Mouse (Mus musculus) embryonic facial prominence, embryonic 13.5 days (tissue): ENCODE data around the gene Faim2. TPM values are rescaled to one million over a fixed set of nuclear protein-coding genes. Genes with fewer than 3 reads are reported as not detected.

Experiments
- ATAC-seq: fragments of 200-750 bp; cut with Nextera tagmentation; 2 replicates; pipeline ENCODE4 v1.8.0; 2017; ENCODE audit warnings: low read depth; ENCODE audit not compliant: insufficient number of reproducible peaks, insufficient read depth, low FRiP score, low TSS enrichment
- H3K27ac ChIP-seq: fragments of 300-500 bp; sonication (generic); 2 replicates; pipeline ENCODE4 v1.5.1; 2015; ENCODE audit warnings: moderate library complexity, mild to moderate bottlenecking, inconsistent platforms
- H3K27me3 ChIP-seq: fragments of 300-500 bp; sonication (generic); 2 replicates; pipeline ENCODE4 v1.6.1; 2015; ENCODE audit warnings: mild to moderate bottlenecking, inconsistent platforms
- H3K36me3 ChIP-seq: fragments of 300-500 bp; sonication (generic); 2 replicates; pipeline ENCODE4 v1.6.1; 2015; ENCODE audit warnings: mild to moderate bottlenecking, inconsistent platforms
- H3K4me1 ChIP-seq: fragments of 300-500 bp; sonication (generic); 2 replicates; pipeline ENCODE4 v1.6.1; 2015; ENCODE audit warnings: inconsistent platforms
- H3K4me2 ChIP-seq: fragments of 300-500 bp; sonication (generic); 2 replicates; pipeline ENCODE4 v1.6.1; 2015; ENCODE audit warnings: moderate library complexity, mild to moderate bottlenecking, inconsistent platforms
- H3K4me3 ChIP-seq: fragments of 300-500 bp; sonication (generic); 2 replicates; pipeline ENCODE4 v1.5.1; 2015; ENCODE audit warnings: mild to moderate bottlenecking, inconsistent platforms
- H3K9ac ChIP-seq: fragments of 300-500 bp; sonication (generic); 2 replicates; pipeline ENCODE4 v1.6.1; 2015; ENCODE audit warnings: mild to moderate bottlenecking, inconsistent platforms
- H3K9me3 ChIP-seq: fragments of 300-500 bp; sonication (generic); 2 replicates; pipeline ENCODE4 v1.6.1; 2016; ENCODE audit warnings: inconsistent platforms
- WGBS: fragments of 180-500 bp; shearing (Covaris S2); methylation state at CpG from one replicate; pipeline ENCODE4 v1.1.7; 2015; ENCODE audit warnings: mixed read lengths; 5-methylcytosine and 5-hydroxymethylcytosine counted together
- polyA plus RNA-seq: library from polyadenylated mRNA; unstranded; fragments of >200 nt; fragmentation: Nextera tagmentation; extraction: Ambion mirVana; gene quantifications from 2 replicates; pipeline ENCODE4 v1.2.1, GENCODE M21; 2015

Faim2 gene
- polyA plus RNA-seq, 1 experiment from 2014 or later, result 0.14 TPM

DNA sequence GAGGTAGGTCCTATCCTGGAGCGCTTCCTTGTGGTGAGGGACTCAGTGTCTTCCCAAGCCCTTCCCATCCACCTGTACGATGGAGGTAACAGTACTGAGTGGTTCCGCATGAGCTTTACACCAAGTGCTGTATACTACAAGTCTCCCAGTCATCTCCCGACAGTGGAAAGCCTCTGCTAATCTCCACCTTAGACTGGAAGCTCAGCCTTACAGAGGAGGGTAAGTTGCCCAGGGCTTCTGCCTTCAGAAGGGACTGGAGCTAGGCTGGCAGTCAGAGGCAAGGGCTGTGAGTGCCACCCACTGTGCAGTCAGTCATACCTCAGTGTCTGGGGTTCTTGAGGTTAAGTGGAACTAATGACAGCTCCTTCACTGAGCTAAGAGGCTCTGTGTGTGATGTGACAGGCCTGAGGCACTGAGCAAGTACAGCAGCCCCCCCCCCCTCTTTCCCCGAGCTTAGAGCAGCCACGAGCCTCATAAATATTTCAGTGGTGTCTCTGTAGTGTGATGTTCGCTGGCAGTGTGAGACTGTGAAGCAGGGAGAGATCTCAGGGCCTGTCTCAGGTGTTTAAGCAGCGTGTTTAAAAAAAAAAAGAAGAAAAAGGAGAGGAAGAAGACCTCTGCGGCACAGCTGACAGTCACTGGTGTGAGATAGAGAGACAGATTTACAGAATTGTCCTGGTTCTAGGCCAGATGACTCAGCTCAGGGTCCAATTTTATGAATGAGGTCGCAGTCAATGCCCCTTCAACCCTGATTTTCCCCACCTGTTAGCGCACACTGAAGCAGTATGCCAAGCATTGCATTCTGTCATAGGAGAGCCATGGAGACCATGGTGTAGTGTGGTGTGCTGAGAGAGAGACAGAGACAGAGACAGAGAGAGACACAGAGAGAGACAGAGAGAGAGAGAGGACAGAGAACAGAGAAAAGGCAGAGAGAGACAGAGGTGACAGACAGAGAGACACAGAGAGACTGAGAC, 9.2 kb upstream of the Faim2 start:
- no peak for ATAC-seq

DNA sequence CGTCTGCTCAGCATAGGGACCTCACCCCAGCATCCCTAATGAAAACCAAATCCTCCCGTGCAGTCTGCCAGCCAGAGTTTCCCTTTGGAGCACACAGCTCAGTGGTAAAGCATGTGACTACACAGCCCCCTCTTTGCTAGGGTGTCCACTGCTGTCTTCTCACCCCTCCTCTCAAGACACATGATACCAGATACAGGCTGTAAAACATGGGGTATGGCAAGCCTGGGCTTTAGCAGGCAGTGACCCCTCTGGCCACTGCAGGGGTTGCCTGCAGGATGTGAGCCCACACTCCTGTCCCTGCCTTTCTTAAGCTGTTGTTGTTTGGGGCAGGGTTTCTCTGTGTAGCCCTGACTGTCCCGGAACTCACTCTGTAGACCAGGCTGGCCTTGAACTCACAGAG, 4.1 kb upstream of the Faim2 start:
- WGBS, result 27% methylated on average over 3 of the region's 3 CpGs
- peak; percentile 54; the same call in 1 of the 2 replicates for ATAC-seq
- no peak overlapping the region for H3K9ac ChIP-seq

More for the DNA sequence above, 9.2 kb upstream of the Faim2 start:
- Histone ChIP-seq H3K27ac (no peak overlapping the region), H3K4me3 (no peak overlapping the region), H3K9me3 (no peaks in the 10 kb centered on the region), H3K4me1 (peaks cover under 1% of the 10 kb centered on the region), H3K36me3 (no peaks in the 10 kb centered on the region), H3K4me2 (no peak overlapping the region), H3K27me3 (peaks cover 3% of the 10 kb centered on the region), H3K9ac (no peak overlapping the region)
- 52% methylated on average over 11 of the region's 11 CpGs for WGBS

DNA sequence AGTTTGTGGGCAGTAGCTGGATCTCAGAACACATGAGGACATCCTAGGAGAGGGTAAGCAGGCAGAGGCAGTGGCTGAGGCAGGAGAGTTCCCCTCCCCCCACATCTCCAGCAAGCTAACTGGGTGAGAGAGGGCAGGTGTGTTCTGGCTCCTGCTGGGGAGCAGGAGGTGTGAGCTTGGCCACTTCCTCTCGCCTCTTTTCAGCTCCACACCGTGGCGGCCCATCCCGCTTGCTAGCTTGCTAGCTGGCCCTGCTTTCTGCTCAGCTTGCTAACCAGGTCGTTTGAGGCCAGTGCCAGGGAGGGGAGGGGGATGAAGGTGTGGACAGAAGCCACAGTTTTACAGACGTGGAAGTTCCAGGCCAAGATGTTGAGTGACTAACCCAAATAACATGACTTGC, 3.2 kb upstream of the Faim2 start:
- Histone ChIP-seq H3K36me3 (no peaks in the 10 kb centered on the region), H3K4me1 (peaks cover 23% of the 10 kb centered on the region), H3K9me3 (no peaks in the 10 kb centered on the region), H3K4me2 (no peak overlapping the region), H3K27me3 (peaks cover 40% of the 10 kb centered on the region), H3K27ac (no peak overlapping the region), H3K4me3 (no peak overlapping the region), H3K9ac (no peak overlapping the region)
- ATAC-seq, result no peak
- 41% methylated on average over 6 of the region's 6 CpGs for WGBS

More for the DNA sequence above, 4.1 kb upstream of the Faim2 start:
- Histone ChIP-seq H3K27me3 (peaks cover 35% of the 10 kb centered on the region), H3K4me1 (peaks cover 18% of the 10 kb centered on the region), H3K4me3 (no peak overlapping the region), H3K4me2 (no peak overlapping the region), H3K27ac (no peak overlapping the region), H3K36me3 (no peaks in the 10 kb centered on the region), H3K9me3 (no peaks in the 10 kb centered on the region)

DNA sequence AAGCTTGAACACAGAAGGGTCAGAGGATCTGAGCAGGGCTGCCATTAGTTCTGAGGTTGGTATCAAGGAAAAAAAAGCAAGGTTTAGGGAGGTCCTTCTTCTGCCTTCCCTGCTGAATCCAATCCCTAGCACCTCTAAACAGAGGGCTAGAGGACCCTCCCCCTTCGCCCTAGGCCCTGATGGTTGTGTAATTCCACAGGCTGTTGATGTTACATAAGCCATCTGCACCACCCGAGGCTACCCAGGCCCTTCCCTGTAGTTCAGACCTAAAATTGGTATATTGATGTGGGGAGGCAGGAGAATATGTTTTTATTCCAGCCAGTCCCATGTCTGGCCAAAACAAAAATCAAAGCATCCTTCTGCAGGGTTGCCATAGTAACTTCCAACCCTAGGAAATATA, 1.3 kb downstream of the Faim2 start:
- no peak overlapping the region for H3K27ac ChIP-seq
- H3K4me3 ChIP-seq, result no peak overlapping the region
- ATAC-seq, result no peak
- no peaks in the 10 kb centered on the region for H3K36me3 ChIP-seq
- no peaks in the 10 kb centered on the region for H3K9me3 ChIP-seq
- peaks cover 55% of the 10 kb centered on the region for H3K27me3 ChIP-seq
- no peak overlapping the region for H3K9ac ChIP-seq
- peaks cover 17% of the 10 kb centered on the region for H3K4me1 ChIP-seq
- H3K4me2 ChIP-seq, result no peak overlapping the region
- 46% methylated on average over 2 of the region's 2 CpGs for WGBS

DNA sequence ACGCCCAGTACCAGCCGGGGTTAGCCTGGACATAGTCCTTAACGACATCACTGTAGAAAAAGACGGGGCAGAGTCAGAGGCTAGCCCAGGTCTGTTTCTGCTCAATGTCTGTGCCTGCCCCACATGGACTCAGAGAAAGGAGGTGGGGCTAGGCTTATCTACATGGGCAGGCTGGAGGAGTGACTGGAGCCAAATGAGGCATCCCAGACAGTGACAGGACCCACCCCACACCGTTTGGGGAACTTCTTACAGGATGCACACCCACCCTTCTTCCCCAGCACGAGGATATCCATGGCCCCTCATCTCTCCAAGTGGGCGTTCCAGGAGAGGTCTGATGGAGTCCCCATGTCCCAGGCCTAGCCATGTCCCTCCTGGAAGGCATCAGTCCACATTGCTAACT, 7.7 kb downstream of the Faim2 start:
- Histone ChIP-seq H3K36me3 (no peaks in the 10 kb centered on the region), H3K4me3 (no peak overlapping the region), H3K9me3 (no peaks in the 10 kb centered on the region), H3K4me2 (no peak overlapping the region), H3K9ac (no peak overlapping the region), H3K27ac (no peak overlapping the region), H3K27me3 (peaks cover 26% of the 10 kb centered on the region), H3K4me1 (no peaks in the 10 kb centered on the region)
- no peak; the same call in 1 of the 2 replicates for ATAC-seq
- 87% methylated on average over 7 of the region's 7 CpGs for WGBS

DNA sequence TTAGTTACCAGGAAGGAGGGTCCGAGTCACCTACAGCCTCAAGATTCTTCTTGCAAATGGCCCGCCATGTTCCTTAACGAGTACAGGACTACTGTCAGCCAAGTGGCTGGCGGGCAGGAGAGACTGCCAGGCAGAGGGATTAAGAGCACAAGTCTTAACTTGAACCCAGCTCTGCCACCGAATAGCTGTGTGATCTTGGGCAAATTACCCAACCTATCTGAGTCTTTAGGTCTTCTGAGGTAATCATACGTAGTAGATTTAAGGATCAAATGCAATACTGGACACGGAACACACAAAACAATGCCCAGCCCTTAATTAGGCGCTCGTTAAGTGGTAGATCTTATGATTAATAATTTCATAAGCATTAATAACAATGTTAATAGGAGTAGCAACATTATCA, 8.3 kb downstream of the Faim2 start:
- Histone ChIP-seq H3K36me3 (no peaks in the 10 kb centered on the region), H3K9ac (no peak overlapping the region), H3K27ac (no peak overlapping the region), H3K4me1 (no peaks in the 10 kb centered on the region), H3K27me3 (peaks cover 23% of the 10 kb centered on the region), H3K4me3 (no peak overlapping the region), H3K9me3 (no peaks in the 10 kb centered on the region), H3K4me2 (no peak overlapping the region)
- 84% methylated on average over 9 of the region's 9 CpGs for WGBS
- no peak for ATAC-seq

DNA sequence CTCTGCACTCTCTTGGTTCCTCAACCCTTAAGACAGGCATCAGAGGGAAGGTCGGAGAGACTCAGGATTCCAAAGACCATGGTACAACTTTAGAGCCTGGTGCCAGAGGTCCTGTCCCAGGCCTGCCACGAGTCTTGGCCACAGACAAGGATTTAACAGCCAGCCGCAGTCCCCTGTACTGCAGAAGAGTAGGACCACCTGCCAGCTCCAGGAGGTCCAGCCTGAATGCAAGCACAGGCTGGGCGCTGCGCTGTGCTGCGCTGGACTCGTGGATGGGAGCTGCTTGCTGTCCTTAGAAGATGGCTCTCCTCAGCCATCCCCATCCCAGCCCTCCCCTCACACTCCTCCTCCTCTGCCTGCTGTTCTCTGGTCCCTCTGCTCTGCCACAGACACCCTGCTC, 10.2 kb downstream of the Faim2 start:
- Histone ChIP-seq H3K4me3 (no peak overlapping the region), H3K36me3 (no peaks in the 10 kb centered on the region), H3K4me2 (no peak overlapping the region), H3K27me3 (peaks cover 20% of the 10 kb centered on the region), H3K4me1 (no peaks in the 10 kb centered on the region), H3K27ac (no peak overlapping the region), H3K9me3 (no peaks in the 10 kb centered on the region), H3K9ac (no peak overlapping the region)
- 68% methylated on average over 7 of the region's 7 CpGs for WGBS
- no peak for ATAC-seq

DNA sequence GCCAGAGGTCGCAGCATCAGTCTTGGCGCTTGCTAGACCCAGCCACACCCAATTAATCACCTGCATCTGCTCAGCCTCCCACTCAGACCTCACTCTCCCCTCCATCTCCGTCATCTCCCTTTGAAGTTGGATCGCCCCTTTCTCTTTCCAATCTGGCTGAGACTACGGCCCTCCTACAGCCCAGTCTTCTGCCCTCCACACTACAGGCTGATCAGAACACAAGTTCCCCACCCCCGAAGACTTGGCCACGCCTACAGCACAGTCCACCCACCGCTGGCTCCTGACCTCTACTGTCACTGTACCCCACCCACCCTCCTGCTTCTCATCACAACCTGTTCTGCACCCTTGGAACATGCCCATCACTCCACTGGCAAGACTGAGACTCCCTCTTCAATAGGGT, 11.2 kb downstream of the Faim2 start:
- no peaks in the 10 kb centered on the region for H3K36me3 ChIP-seq
- H3K4me2 ChIP-seq, result no peak overlapping the region
- ATAC-seq, result no peak
- no peaks in the 10 kb centered on the region for H3K4me1 ChIP-seq
- no peaks in the 10 kb centered on the region for H3K9me3 ChIP-seq
- H3K27me3 ChIP-seq, result peaks cover 16% of the 10 kb centered on the region
- no peak overlapping the region for H3K9ac ChIP-seq
- H3K27ac ChIP-seq, result no peak overlapping the region
- no peak overlapping the region for H3K4me3 ChIP-seq
- 54% methylated on average over 8 of the region's 8 CpGs for WGBS

DNA sequence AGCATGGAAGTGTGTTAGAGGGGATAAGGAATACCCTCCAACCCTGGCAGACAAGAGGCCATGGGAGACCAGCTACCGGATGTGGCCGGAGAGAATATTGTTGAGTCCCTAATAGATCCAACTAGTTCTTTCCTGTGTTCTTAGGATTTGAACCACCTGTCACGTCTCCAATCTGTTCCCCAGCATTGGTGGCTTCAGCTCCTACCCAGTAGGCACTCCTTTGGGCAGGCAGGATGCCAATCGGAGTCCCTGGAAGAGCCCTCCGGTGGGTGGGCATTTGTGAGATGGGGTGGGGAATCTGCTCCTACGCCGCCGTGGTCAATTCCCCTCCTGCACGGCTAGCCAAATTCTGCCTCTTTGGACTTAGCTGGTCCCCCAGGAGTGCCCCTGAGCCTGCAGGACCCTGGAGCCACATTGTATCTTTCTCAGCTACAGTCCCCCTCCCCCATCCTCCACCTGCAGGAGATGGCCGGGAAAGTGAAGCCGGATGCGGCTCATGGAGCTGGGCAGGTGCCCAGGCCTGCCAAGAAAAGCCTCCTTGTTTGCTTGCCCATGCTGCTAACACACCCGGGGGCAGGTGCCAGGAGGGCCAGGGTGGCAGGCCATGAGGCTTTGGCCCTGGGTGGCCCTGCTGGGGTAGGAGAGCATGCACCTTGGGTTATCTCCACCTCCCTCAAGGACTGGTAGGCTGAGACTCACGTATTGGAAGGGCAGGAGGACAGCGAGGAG, 16.0 kb downstream of the Faim2 start:
- H3K4me2 ChIP-seq, result no peak overlapping the region
- no peak for ATAC-seq
- no peak overlapping the region for H3K4me3 ChIP-seq
- H3K9ac ChIP-seq, result no peak overlapping the region
- no peaks in the 10 kb centered on the region for H3K9me3 ChIP-seq
- H3K27me3 ChIP-seq, result peaks cover 6% of the 10 kb centered on the region; the same call in 1 of the 2 replicates
- H3K4me1 ChIP-seq, result no peaks in the 10 kb centered on the region
- no peak overlapping the region for H3K27ac ChIP-seq
- WGBS, result 77% methylated on average over 15 of the region's 15 CpGs
- H3K36me3 ChIP-seq, result no peaks in the 10 kb centered on the region

DNA sequence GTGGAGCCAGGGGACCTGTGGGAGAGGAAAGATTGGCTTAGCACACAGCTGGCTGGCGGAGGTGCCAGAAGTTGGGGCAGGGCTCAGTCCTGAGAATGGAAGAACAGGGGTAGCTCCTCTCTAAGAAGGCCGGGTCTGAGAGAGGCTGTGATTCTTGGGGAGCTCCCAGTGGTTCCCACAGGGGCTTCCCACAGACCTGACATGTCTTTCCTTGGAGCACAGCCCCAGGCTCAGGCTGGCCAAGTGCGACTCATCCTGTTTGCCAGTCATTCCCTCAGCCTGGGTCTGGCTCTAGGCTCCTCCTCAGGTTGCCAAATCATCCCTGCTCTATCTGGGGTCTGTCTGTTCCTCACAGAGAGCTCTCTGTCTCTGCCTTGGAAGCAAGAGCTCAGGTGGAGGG, 17.3 kb downstream of the Faim2 start:
- no peak overlapping the region for H3K4me2 ChIP-seq
- H3K9me3 ChIP-seq, result no peaks in the 10 kb centered on the region
- H3K27me3 ChIP-seq, result no peaks in the 10 kb centered on the region
- H3K4me3 ChIP-seq, result no peak overlapping the region
- 70% methylated on average over 3 of the region's 3 CpGs for whole genome bisulfite sequencing
- no peaks in the 10 kb centered on the region for H3K36me3 ChIP-seq
- H3K4me1 ChIP-seq, result peaks cover 7% of the 10 kb centered on the region; the same call in 1 of the 2 replicates
- H3K9ac ChIP-seq, result no peak overlapping the region
- H3K27ac ChIP-seq, result no peak overlapping the region
- ATAC-seq, result no peak

DNA sequence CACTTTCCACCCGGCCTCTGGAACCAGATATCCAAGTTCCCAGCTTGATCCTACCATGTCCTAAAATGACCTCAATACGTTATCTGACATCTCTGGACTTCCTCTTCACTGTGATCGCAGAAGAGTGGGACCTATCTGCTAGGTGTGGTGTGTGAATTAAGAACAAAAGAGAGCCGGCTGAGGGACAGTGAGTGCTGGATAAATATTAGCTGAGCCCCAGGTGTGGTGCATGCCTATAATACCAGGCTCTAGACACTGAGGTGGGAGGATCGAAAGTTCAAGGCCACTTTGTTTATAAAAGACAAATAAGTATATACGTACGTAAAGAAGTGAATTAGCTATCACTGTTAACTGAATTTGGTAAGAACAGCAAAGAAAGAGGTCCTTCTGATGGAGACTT, 18.1 kb downstream of the Faim2 start:
- H3K27me3 ChIP-seq, result no peaks in the 10 kb centered on the region
- peaks cover 7% of the 10 kb centered on the region; the same call in 1 of the 2 replicates for H3K4me1 ChIP-seq
- H3K4me2 ChIP-seq, result no peak overlapping the region
- no peak for ATAC-seq
- H3K36me3 ChIP-seq, result no peaks in the 10 kb centered on the region
- H3K9ac ChIP-seq, result no peak overlapping the region
- no peak overlapping the region for H3K4me3 ChIP-seq
- no peak overlapping the region for H3K27ac ChIP-seq
- 82% methylated on average over 7 of the region's 7 CpGs for WGBS
- H3K9me3 ChIP-seq, result no peaks in the 10 kb centered on the region
